Mouse (Mus musculus) frontal cortex, adult (tissue): ENCODE data around the gene Evpl.

Source experiments
- ATAC-seq: cut with Nextera tagmentation; 2 replicates; pipeline ENCODE4 v1.9.2; 2017; ENCODE audit warnings: mild to moderate bottlenecking, moderate library complexity, mixed read lengths; ENCODE audit not compliant: low TSS enrichment

Evpl gene

GRCm38 (mm10) chr11:116171959-116172358 is 65.9 kb downstream of the Evpl start:
- ATAC-seq = no peak
